Mouse (Mus musculus): ENCODE results near the gene Odf3b. TPM values are rescaled to one million over a fixed set of nuclear protein-coding genes. Genes with fewer than 3 reads are reported as not detected.

Odf3b gene
- polyA plus RNA-seq, 3 experiments from 2014 or later: 0.41 to 2.0 (median 1.8) TPM

GRCm38 (mm10) chr15:89334774-89335537, 44.1 kb downstream of the Odf3b start:
- no peak for ATAC-seq

GRCm38 (mm10) chr15:89334271-89334670, 44.8 kb downstream of the Odf3b start, which contains the start of gene Miox:
TSS of gene Miox (plus strand) at chr15:89334398.
- ATAC-seq: no peak

Other genes starting within 250 kb of the Odf3b start
- 1 to 10 TPM in 2 of 3 experiments, under 1 TPM in 1; 0.50 to 3.6 (median 2.8) TPM for gene Mapk12, start 238.6 kb downstream of the Odf3b start, polyA plus RNA-seq (2017; shearing (Covaris generic))
- 10 to 100 TPM in 2 of 3 experiments, 1 to 10 TPM in 1; 8.2 to 23.6 (median 21.4) TPM for gene Mapk11, start 229.7 kb downstream of the Odf3b start, polyA plus RNA-seq (2017; shearing (Covaris generic))
- gene Plxnb2, start 198.5 kb downstream of the Odf3b start, polyA plus RNA-seq (2017; shearing (Covaris generic)): 1 to 10 TPM; 1.0 to 3.7 (median 1.7) TPM
- gene Dennd6b, start 182.8 kb downstream of the Odf3b start, polyA plus RNA-seq (2017; shearing (Covaris generic)): 10 to 100 TPM in 2 of 3 experiments, 1 to 10 TPM in 1; 3.4 to 16.7 (median 13.6) TPM
- 10 to 100 TPM; 21.5 to 33.7 (median 30.1) TPM for gene Ppp6r2, start 167.7 kb downstream of the Odf3b start, polyA plus RNA-seq (2017; shearing (Covaris generic))
- 100 to 1,000 TPM in 2 of 3 experiments, 10 to 100 TPM in 1; 63.2 to 112 (median 106) TPM for gene Sbf1, start 64.0 kb downstream of the Odf3b start, polyA plus RNA-seq (2017; shearing (Covaris generic))
- gene Adm2, start 56.6 kb downstream of the Odf3b start, polyA plus RNA-seq (2017; shearing (Covaris generic)): not detected
- not detected for gene Miox, start 44.9 kb downstream of the Odf3b start, polyA plus RNA-seq (2017; shearing (Covaris generic))
- gene Lmf2, start 23.6 kb downstream of the Odf3b start, polyA plus RNA-seq (2017; shearing (Covaris generic)): 10 to 100 TPM; 24.7 to 44.0 (median 34.7) TPM
- gene Ncaph2, start 23.6 kb downstream of the Odf3b start, polyA plus RNA-seq (2017; shearing (Covaris generic)): 100 to 1,000 TPM; 145 to 237 (median 180) TPM
- 1 to 10 TPM in 1 of 3 experiments, under 1 TPM in 1, not detected in 1; 0.82 to 3.4 TPM for gene Sco2, start 5.4 kb downstream of the Odf3b start, polyA plus RNA-seq (2017; shearing (Covaris generic))
- gene Tymp, start 2.2 kb downstream of the Odf3b start, polyA plus RNA-seq (2017; shearing (Covaris generic)): under 1 TPM in 2 of 3 experiments, not detected in 1; 0.94 to 0.99 TPM
- under 1 TPM in 1 of 3 experiments, not detected in 2; 0.08 TPM for gene Klhdc7b, start 5.6 kb upstream of the Odf3b start, polyA plus RNA-seq (2017; shearing (Covaris generic))
- not detected for gene Syce3, start 31.2 kb upstream of the Odf3b start, polyA plus RNA-seq (2017; shearing (Covaris generic))
- under 1 TPM; 0.15 to 0.82 (median 0.45) TPM for gene Cpt1b, start 46.6 kb upstream of the Odf3b start, polyA plus RNA-seq (2017; shearing (Covaris generic))
- 1 to 10 TPM; 4.2 to 7.1 (median 6.1) TPM for gene C730034F03Rik, start 50.3 kb upstream of the Odf3b start, polyA plus RNA-seq (2017; shearing (Covaris generic))
- gene Gm44502, start 50.4 kb upstream of the Odf3b start, polyA plus RNA-seq (2017; shearing (Covaris generic)): under 1 TPM in 1 of 3 experiments, not detected in 2; 0.28 TPM
- 10 to 100 TPM; 45.1 to 62.2 (median 57.2) TPM for gene Chkb, start 50.6 kb upstream of the Odf3b start, polyA plus RNA-seq (2017; shearing (Covaris generic))
- gene Mapk8ip2, start 74.6 kb upstream of the Odf3b start, polyA plus RNA-seq (2017; shearing (Covaris generic)): under 1 TPM in 2 of 3 experiments, not detected in 1; 0.08 to 0.40 TPM
- gene Arsa, start 98.1 kb upstream of the Odf3b start, polyA plus RNA-seq (2017; shearing (Covaris generic)): 10 to 100 TPM in 1 of 3 experiments, 1 to 10 TPM in 2; 4.9 to 12.1 (median 6.8) TPM
- not detected for gene Shank3, start 120.3 kb upstream of the Odf3b start, polyA plus RNA-seq (2017; shearing (Covaris generic))
- not detected for gene Acr, start 189.0 kb upstream of the Odf3b start, polyA plus RNA-seq (2017; shearing (Covaris generic))
- gene Rabl2, start 212.6 kb upstream of the Odf3b start, polyA plus RNA-seq (2017; shearing (Covaris generic)): 1 to 10 TPM; 1.5 to 2.2 (median 1.5) TPM